8 mouse cellular contexts compared by ENCODE assay signal in the genomic region with DNA sequence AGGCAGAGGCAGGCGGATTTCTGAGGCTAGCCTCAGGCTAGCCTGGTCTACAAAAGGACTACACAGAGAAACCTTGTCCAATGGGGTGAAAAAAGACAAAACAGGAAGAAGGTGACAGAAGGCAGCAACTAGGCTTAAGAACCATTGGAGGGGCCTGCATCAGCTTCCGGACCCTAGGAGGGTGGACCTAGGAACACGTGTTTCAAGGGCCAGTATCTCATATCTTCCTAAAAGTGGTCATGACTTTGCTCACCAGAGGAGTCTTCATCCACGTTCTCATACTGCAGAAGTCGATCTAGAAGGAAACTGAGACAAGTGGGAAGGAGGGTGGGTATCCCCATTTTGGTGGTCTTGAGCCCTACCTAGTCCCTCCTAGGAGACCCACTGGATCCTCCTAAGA. TPM values are rescaled to one million over a fixed set of nuclear protein-coding genes. Genes with fewer than 3 reads are reported as not detected.
DNase-seq lines count a peak whose midpoint lies in the region; ATAC-seq lines count a peak whose summit lies in the region.

No protein-coding gene starts in this region.

- 65% methylated on average over 5 of the region's 5 CpGs for WGBS in heart, embryonic 10.5 days
- WGBS in forebrain, embryonic 13.5 days = 65% methylated on average over 5 of the region's 5 CpGs
- 26% methylated on average over 5 of the region's 5 CpGs for WGBS in liver, embryonic 13.5 days (ENCODE audit: insufficient replicate concordance)

- peak overlapping the region; percentile 76 for H3K4me3 ChIP-seq in heart, embryonic 10.5 days
- peak overlapping the region; percentile 65 for H3K4me3 ChIP-seq in forebrain, embryonic 13.5 days
- H3K4me3 ChIP-seq in liver, embryonic 13.5 days (replicated peaks) = peak overlapping the region; percentile 77

- H3K36me3 ChIP-seq in heart, embryonic 10.5 days = peaks cover 71% of the 10 kb centered on the region
- peaks cover 65% of the 10 kb centered on the region for H3K36me3 ChIP-seq in forebrain, embryonic 13.5 days (ENCODE audit: poor library complexity, severe bottlenecking)
- peaks cover 68% of the 10 kb centered on the region for H3K36me3 ChIP-seq in liver, embryonic 13.5 days

- peak overlapping the region; percentile 91 for H3K27ac ChIP-seq in heart, embryonic 10.5 days
- H3K27ac ChIP-seq in forebrain, embryonic 13.5 days = no peak overlapping the region
- H3K27ac ChIP-seq in liver, embryonic 13.5 days = peak overlapping the region; percentile 79

- no peak for DNase-seq in heart, embryonic 10.5 days (ENCODE audit: low spot score)
- no peak for DNase-seq in heart, postnatal 36 days
- DNase-seq in A20 (ENCODE audit: low read depth, low spot score) = peak; percentile 58
- DNase-seq in liver, embryonic 13.5 days = no peak
- DNase-seq in right cerebral cortex, postnatal 36 days (ENCODE audit: low spot score in 2 of 2) = no peak
- DNase-seq in adrenal gland, adult 8-10 months = no peak
- DNase-seq in frontal cortex, postnatal 25 days (ENCODE audit: low spot score in 2 of 2) = no peak

- no peak for ATAC-seq in forebrain, embryonic 13.5 days
- no peak for ATAC-seq in liver, embryonic 13.5 days (ENCODE audit: low read depth)

- no peaks in the 10 kb centered on the region for H3K27me3 ChIP-seq in heart, embryonic 10.5 days (ENCODE audit: insufficient read depth, poor library complexity, severe bottlenecking)
- no peaks in the 10 kb centered on the region for H3K27me3 ChIP-seq in forebrain, embryonic 13.5 days
- no peaks in the 10 kb centered on the region for H3K27me3 ChIP-seq in liver, embryonic 13.5 days

- H3K4me2 ChIP-seq in forebrain, embryonic 13.5 days = peak overlapping the region; percentile 73
- peak overlapping the region; percentile 94 for H3K4me2 ChIP-seq in liver, embryonic 13.5 days

- H3K9ac ChIP-seq in forebrain, embryonic 13.5 days = peak overlapping the region; percentile 68
- peak overlapping the region; percentile 88 for H3K9ac ChIP-seq in liver, embryonic 13.5 days

- H3K4me1 ChIP-seq in heart, embryonic 10.5 days = peaks cover 32% of the 10 kb centered on the region
- H3K4me1 ChIP-seq in forebrain, embryonic 13.5 days = peaks cover 33% of the 10 kb centered on the region
- H3K4me1 ChIP-seq in liver, embryonic 13.5 days (replicated peaks) = peaks cover 45% of the 10 kb centered on the region

- intact Hi-C loops in heart, postnatal 36 days (cut with DNase I) = loop anchor here (2.0 to 5.0 kb wide), 4 partner anchors 36 to 336 kb away; partner anchors contain the start of genes Cd2bp2 and Kctd13

- H3K9me3 ChIP-seq in heart, embryonic 10.5 days = no peaks in the 10 kb centered on the region
- H3K9me3 ChIP-seq in forebrain, embryonic 13.5 days (replicated peaks) = no peaks in the 10 kb centered on the region
- H3K9me3 ChIP-seq in liver, embryonic 13.5 days (replicated peaks) = no peaks in the 10 kb centered on the region

RNA-seq across cellular contexts. Expression of gene Hirip3, which starts 0.8 kb away (rescaled TPM):
- polyA plus RNA-seq in heart, embryonic 10.5 days (2016; fragmentation: Nextera tagmentation; extraction: Ambion mirVana) = 31.1 and 35.0 TPM in 2 replicates
- 1 to 10 TPM; 6.1 to 6.6 TPM for total RNA-seq in heart, postnatal 36 days (2021)
- polyA plus RNA-seq in forebrain, embryonic 13.5 days (2015; fragmentation: Nextera tagmentation; extraction: Ambion mirVana) = 47.7 and 49.1 TPM in 2 replicates
- 17.8 and 18.9 TPM in 2 replicates for polyA plus RNA-seq in liver, embryonic 13.5 days (2015; fragmentation: Nextera tagmentation; extraction: Ambion mirVana)
- total RNA-seq in adrenal gland, adult 8-10 months (2022) = 10 to 100 TPM in 3 of 4 experiments, 1 to 10 TPM in 1; 8.7 to 21.8 (median 15.2) TPM

RNA-seq across cellular contexts. Expression of gene Ino80e, which starts 1.2 kb away (rescaled TPM):
- 79.1 and 92.0 TPM in 2 replicates for polyA plus RNA-seq in heart, embryonic 10.5 days (2016; fragmentation: Nextera tagmentation; extraction: Ambion mirVana)
- total RNA-seq in heart, postnatal 36 days (2021) = 10 to 100 TPM; 21.2 to 21.8 TPM
- 94.9 and 96.2 TPM in 2 replicates for polyA plus RNA-seq in forebrain, embryonic 13.5 days (2015; fragmentation: Nextera tagmentation; extraction: Ambion mirVana)
- polyA plus RNA-seq in liver, embryonic 13.5 days (2015; fragmentation: Nextera tagmentation; extraction: Ambion mirVana) = 55.2 and 65.3 TPM in 2 replicates
- 10 to 100 TPM; 42.7 to 56.2 (median 48.0) TPM for total RNA-seq in adrenal gland, adult 8-10 months (2022)

RNA-seq across cellular contexts. Expression of gene Doc2a, which starts 13.8 kb away (rescaled TPM):
- 0.28 and 0.64 TPM in 2 replicates for polyA plus RNA-seq in heart, embryonic 10.5 days (2016; fragmentation: Nextera tagmentation; extraction: Ambion mirVana)
- total RNA-seq in heart, postnatal 36 days (2021) = not detected
- 4.1 and 4.2 TPM in 2 replicates for polyA plus RNA-seq in forebrain, embryonic 13.5 days (2015; fragmentation: Nextera tagmentation; extraction: Ambion mirVana)
- 0.12 and 0.29 TPM in 2 replicates for polyA plus RNA-seq in liver, embryonic 13.5 days (2015; fragmentation: Nextera tagmentation; extraction: Ambion mirVana)
- total RNA-seq in adrenal gland, adult 8-10 months (2022) = 1 to 10 TPM in 2 of 4 experiments, under 1 TPM in 2; 0.15 to 1.4 (median 1.1) TPM

RNA-seq across cellular contexts. Expression of gene Taok2, which starts 23.5 kb away (rescaled TPM):
- polyA plus RNA-seq in heart, embryonic 10.5 days (2016; fragmentation: Nextera tagmentation; extraction: Ambion mirVana) = 33.2 and 39.2 TPM in 2 replicates
- total RNA-seq in heart, postnatal 36 days (2021) = 10 to 100 TPM; 39.5 to 43.2 TPM
- 51.9 and 60.0 TPM in 2 replicates for polyA plus RNA-seq in forebrain, embryonic 13.5 days (2015; fragmentation: Nextera tagmentation; extraction: Ambion mirVana)
- polyA plus RNA-seq in liver, embryonic 13.5 days (2015; fragmentation: Nextera tagmentation; extraction: Ambion mirVana) = 11.6 and 12.9 TPM in 2 replicates
- 100 to 1,000 TPM in 2 of 4 experiments, 10 to 100 TPM in 2; 68.1 to 117 (median 94.5) TPM for total RNA-seq in adrenal gland, adult 8-10 months (2022)

RNA-seq across cellular contexts. Expression of gene 4930451I11Rik, which starts 29.5 kb away (rescaled TPM):
- not detected in 2 replicates for polyA plus RNA-seq in heart, embryonic 10.5 days (2016; fragmentation: Nextera tagmentation; extraction: Ambion mirVana)
- not detected for total RNA-seq in heart, postnatal 36 days (2021)
- polyA plus RNA-seq in forebrain, embryonic 13.5 days (2015; fragmentation: Nextera tagmentation; extraction: Ambion mirVana) = not detected in 2 replicates
- polyA plus RNA-seq in liver, embryonic 13.5 days (2015; fragmentation: Nextera tagmentation; extraction: Ambion mirVana) = not detected in 2 replicates
- not detected for total RNA-seq in adrenal gland, adult 8-10 months (2022)
